Mouse (Mus musculus) limb, embryonic 12.5 days (tissue): ENCODE measurements around the gene Olfr764-ps1. TPM values are rescaled to one million over a fixed set of nuclear protein-coding genes. Genes with fewer than 3 reads are reported as not detected.
A peak's percentile ranks its signal among the peaks of the same experiment; 100 is the strongest.
"Not testable (repeated sequence)": the region's sequence is repeated elsewhere in the genome, so short reads cannot be mapped to it uniquely, and the experiment has no call there.

Source experiments
- ATAC-seq: fragments of 200-750 bp; cut with Nextera tagmentation; 2 replicates; pipeline ENCODE4 v1.8.0; 2017; ENCODE audit warnings: low read depth, moderate TSS enrichment; ENCODE audit not compliant: insufficient number of reproducible peaks, insufficient read depth, low FRiP score, low TSS enrichment
- H3K27ac ChIP-seq: fragments of 300-500 bp; sonication (generic); 2 replicates; pipeline ENCODE4 v1.5.1; 2016; ENCODE audit warnings: mild to moderate bottlenecking, moderate library complexity
- H3K27me3 ChIP-seq: fragments of 300-500 bp; sonication (generic); 2 replicates; pipeline ENCODE4 v1.6.1; 2016; ENCODE audit warnings: mild to moderate bottlenecking, moderate library complexity
- H3K36me3 ChIP-seq: fragments of 300-500 bp; sonication (generic); 2 replicates; pipeline ENCODE4 v1.6.1; 2016; ENCODE audit warnings: mild to moderate bottlenecking, moderate library complexity
- H3K4me1 ChIP-seq: fragments of 300-500 bp; sonication (generic); replicated peaks from 2 replicates; pipeline ENCODE4 v1.6.1; 2016
- H3K4me2 ChIP-seq: fragments of 300-500 bp; sonication (generic); 2 replicates; pipeline ENCODE4 v1.6.1; 2016; ENCODE audit warnings: mild to moderate bottlenecking, moderate library complexity
- H3K4me3 ChIP-seq: fragments of 300-500 bp; sonication (generic); replicated peaks from 2 replicates; pipeline ENCODE4 v1.5.1; 2016; ENCODE audit warnings: mild to moderate bottlenecking
- H3K9ac ChIP-seq: fragments of 300-500 bp; sonication (generic); replicated peaks from 2 replicates; pipeline ENCODE4 v1.6.1; 2016; ENCODE audit warnings: mild to moderate bottlenecking, moderate library complexity
- H3K9me3 ChIP-seq: fragments of 300-500 bp; sonication (generic); 2 replicates; pipeline ENCODE4 v1.6.1; 2016; ENCODE audit warnings: mild to moderate bottlenecking, moderate library complexity
- WGBS: fragments of 180-500 bp; shearing (Covaris S2); methylation state at CpG from one replicate; pipeline ENCODE4 v1.1.7; 2016; 5-methylcytosine and 5-hydroxymethylcytosine counted together
- polyA plus RNA-seq: library from polyadenylated mRNA; unstranded; fragments of >200 nt; fragmentation: Nextera tagmentation; extraction: Ambion mirVana; gene quantifications from 2 replicates; pipeline ENCODE4 v1.2.1, GENCODE M21; 2016

Olfr764-ps1 gene
- not detected in 2 replicates for polyA plus RNA-seq

DNA sequence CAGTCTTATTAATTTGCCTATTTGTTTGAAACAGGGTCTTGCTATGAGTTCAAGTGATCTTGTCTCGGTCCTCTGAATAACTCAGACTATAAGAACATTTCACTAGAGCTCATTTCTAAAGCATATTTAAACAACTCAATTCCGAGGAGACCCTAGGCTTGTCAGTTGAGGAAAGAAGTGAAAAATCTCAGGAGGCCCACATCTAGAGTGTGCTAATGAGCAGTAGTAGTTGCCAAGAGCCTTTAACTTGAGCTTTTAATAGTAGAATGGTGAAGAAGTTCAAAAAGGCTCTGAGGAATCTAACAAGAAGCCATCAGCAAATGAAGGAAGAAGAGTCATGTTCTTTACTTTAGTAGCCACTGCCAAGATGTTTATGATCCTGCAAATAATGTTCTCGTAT, at the start of gene Olfr764-ps1:
Gene Olfr764-ps1, minus strand, starts transcription at position 101 of the 400 bp plus-strand sequence.
- no peaks in the 10 kb centered on the region for H3K36me3 ChIP-seq
- H3K9ac ChIP-seq: no peak within 1 kb of the TSS
- no peak for ATAC-seq
- no peak within 1 kb of the TSS for H3K4me3 ChIP-seq
- H3K4me2 ChIP-seq: no peak within 1 kb of the TSS
- no peaks in the 10 kb centered on the region for H3K27me3 ChIP-seq
- H3K9me3 ChIP-seq: no peaks in the 10 kb centered on the region
- H3K27ac ChIP-seq: no peak within 1 kb of the TSS
- H3K4me1 ChIP-seq: no peaks in the 10 kb centered on the region
- WGBS: 77% methylated on average over 3 of the region's 3 CpGs

DNA sequence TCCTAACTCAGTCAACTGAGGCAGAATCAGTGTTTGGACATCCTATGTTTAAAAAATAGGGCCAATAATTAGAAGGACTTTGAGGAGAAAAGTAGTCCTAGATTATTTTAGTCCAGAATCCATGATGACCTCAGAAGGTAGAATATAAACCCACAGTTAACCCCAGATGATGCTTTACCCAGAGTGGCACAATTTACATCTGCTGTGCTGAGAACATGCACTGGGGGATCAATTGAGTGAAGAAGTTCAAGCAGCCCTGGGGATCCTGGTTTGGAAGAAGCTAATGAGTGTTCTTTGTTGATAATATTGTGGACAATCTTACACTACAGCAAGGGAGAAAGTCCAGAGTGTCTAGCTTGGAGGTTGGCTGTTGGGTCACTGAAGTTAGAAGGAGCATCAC, 43.1 kb upstream of the Olfr764-ps1 start, which contains the start of gene Olfr767:
Gene Olfr767, minus strand, starts transcription at position 101 of the 400 bp plus-strand sequence.
- ATAC-seq, H3K9ac ChIP-seq, H3K36me3 ChIP-seq, H3K4me3 ChIP-seq, H3K9me3 ChIP-seq, H3K4me1 ChIP-seq, H3K27me3 ChIP-seq, H3K27ac ChIP-seq, H3K4me2 ChIP-seq: not testable (repeated sequence)

DNA sequence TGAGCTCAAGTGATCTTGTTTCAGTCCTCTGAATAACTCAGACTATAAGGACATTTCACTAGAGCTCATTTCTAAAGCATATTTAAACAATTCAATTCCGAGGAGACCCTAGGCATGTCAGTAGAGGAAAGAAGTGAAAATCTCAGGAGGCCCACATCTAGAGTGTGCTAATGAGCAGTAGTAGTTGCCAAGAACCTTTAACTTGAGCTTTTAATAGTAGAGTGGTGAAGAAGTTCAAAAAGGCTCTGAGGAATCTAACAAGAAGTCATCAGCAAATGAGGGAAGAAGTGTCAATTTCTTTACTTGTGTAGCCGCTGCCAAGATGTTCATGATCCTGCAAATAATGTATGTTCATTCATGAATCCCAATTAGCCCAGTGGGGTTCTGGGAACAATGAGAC, 29.2 kb upstream of the Olfr764-ps1 start, which contains the start of gene Olfr766-ps1:
Gene Olfr766-ps1, minus strand, starts transcription at position 101 of the 400 bp plus-strand sequence.
- H3K36me3 ChIP-seq: no peaks in the 10 kb centered on the region
- no peak within 1 kb of the TSS for H3K4me2 ChIP-seq
- no peak for ATAC-seq
- H3K4me1 ChIP-seq: no peaks in the 10 kb centered on the region
- H3K4me3 ChIP-seq: no peak within 1 kb of the TSS
- H3K9ac ChIP-seq: no peak within 1 kb of the TSS
- no peak within 1 kb of the TSS for H3K27ac ChIP-seq
- WGBS: 82% methylated on average over 2 of the region's 2 CpGs
- no peaks in the 10 kb centered on the region for H3K27me3 ChIP-seq
- H3K9me3 ChIP-seq: no peaks in the 10 kb centered on the region

DNA sequence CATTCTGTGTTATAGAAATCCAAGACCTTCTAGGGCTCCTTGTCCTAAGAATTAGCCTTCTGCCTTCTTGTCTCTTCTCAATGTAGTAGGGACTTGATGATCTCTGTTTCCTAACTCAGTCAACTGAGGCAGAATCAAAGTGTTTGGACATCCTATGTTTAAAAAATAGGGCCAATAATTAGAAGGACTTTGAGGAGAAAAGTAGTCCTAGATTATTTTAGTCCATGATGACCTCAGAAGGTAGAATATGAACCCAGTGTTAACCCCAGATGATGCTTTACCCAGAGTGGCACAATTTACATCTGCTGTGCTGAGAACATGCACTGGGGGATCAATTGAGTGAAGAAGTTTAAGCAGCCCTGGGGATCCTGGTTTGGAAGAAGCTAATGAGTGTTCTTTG, 10.2 kb upstream of the Olfr764-ps1 start, which contains the start of gene Olfr765:
Gene Olfr765, minus strand, starts transcription at position 101 of the 400 bp plus-strand sequence.
- not testable (repeated sequence) for H3K4me1 ChIP-seq, H3K36me3 ChIP-seq, H3K4me2 ChIP-seq, H3K27me3 ChIP-seq, H3K9ac ChIP-seq, H3K4me3 ChIP-seq, ATAC-seq, H3K27ac ChIP-seq, H3K9me3 ChIP-seq

DNA sequence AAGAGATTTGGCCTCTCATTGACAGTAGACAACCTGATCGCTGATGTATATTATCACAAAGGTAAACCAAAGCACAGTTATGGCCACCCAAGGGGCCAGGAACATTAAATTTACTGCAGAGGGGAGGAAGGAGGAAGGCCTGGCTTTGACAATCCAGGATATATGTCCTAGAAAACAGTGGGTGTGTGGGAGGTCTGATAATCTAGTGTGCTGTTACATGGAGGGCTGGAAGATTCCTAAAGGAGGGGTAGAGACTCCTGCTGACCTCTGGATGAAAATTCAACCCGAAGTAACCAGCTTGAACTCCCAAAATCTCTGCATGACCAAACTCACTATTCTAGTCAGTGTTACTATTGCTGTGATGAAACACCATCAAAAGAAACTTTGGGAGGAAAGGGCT, 11.4 kb downstream of the Olfr764-ps1 start:
- no peak for ATAC-seq
- WGBS: 83% methylated on average over 2 of the region's 2 CpGs
- no peaks in the 10 kb centered on the region for H3K4me1 ChIP-seq
- H3K27ac ChIP-seq: no peak overlapping the region
- H3K4me3 ChIP-seq: no peak overlapping the region
- no peaks in the 10 kb centered on the region for H3K9me3 ChIP-seq
- H3K27me3 ChIP-seq: no peaks in the 10 kb centered on the region
- H3K4me2 ChIP-seq: no peak overlapping the region
- H3K9ac ChIP-seq: no peak overlapping the region
- H3K36me3 ChIP-seq: no peaks in the 10 kb centered on the region

DNA sequence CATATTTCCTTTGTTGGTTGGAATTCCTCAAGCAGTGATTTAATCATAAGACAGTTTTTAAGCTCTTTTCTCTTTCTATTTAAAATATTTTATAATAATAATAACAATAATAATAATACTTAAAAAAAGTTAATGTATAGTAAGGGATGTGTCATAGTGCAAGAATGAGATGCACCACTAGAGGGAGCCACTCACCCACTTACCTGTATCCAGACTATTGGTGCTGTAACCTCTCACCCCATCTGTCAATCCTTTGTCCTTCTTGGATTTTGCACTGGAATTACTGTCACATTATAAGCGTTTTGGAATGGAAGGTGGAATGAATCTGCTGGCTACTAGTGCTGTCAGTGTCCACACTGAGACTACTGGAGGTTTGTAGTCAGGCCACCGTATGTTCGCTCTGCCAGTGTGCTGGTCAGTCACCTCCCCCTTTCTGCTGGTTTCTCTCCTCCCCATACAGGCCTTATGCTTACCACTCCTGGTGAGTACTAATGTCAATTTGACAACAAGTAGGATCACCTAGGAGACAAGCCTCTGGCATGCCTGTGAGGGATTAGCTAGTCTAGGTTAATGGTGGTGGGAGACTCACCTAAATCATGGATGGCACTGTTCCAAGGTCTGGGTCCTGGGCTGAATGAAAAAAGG, 13.6 kb downstream of the Olfr764-ps1 start:
- 62% methylated on average over 3 of the region's 3 CpGs for WGBS
- no peak; the same call in 1 of the 2 replicates for ATAC-seq
- no peak overlapping the region for H3K4me2 ChIP-seq
- no peak overlapping the region for H3K27ac ChIP-seq
- H3K9ac ChIP-seq: no peak overlapping the region
- no peak overlapping the region for H3K4me3 ChIP-seq
- H3K4me1 ChIP-seq: no peaks in the 10 kb centered on the region
- no peaks in the 10 kb centered on the region for H3K36me3 ChIP-seq
- no peaks in the 10 kb centered on the region for H3K9me3 ChIP-seq
- no peaks in the 10 kb centered on the region for H3K27me3 ChIP-seq

DNA sequence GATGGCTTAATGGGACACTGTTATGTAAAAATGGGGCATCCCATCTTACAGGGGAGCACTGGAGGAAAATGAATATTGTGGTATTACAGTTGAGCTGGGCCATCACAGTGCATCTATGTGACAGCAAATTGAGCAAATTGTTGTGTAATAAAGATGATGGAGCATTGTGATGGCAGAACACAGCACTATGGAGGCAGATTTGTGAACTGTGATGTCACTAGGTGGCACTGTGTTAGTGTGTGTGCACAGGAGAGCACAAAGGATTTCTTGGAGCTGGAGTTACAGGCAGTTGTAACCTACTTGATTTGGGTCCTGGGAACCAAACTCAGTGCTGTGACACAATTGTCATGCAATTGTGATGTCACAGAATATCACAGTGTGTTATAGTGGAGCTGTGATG, 16.4 kb downstream of the Olfr764-ps1 start:
- H3K36me3 ChIP-seq: no peaks in the 10 kb centered on the region
- H3K9me3 ChIP-seq: no peaks in the 10 kb centered on the region
- no peak overlapping the region for H3K4me3 ChIP-seq
- ATAC-seq: no peak
- no peaks in the 10 kb centered on the region for H3K27me3 ChIP-seq
- no peak overlapping the region for H3K4me2 ChIP-seq
- no peaks in the 10 kb centered on the region for H3K4me1 ChIP-seq
- H3K9ac ChIP-seq: no peak overlapping the region
- H3K27ac ChIP-seq: no peak overlapping the region

DNA sequence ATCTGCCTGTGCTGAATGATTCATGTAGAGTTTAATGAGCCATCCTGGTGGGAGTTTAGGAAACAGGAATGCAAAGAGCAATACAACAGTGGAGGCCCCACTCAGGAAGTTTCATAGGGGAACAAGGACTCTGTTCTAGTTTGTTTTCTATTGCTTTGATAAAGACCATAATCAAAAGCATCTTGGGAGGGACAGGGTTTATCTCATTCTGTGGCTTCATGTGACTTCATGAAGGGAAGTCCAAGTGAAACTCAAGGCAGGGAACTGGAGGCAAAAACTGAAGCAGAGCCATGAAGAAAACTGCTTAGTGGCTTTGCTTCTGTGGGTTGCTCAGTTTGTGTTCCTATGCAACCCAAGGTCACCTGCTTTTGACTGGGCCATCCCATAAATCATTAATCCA, 25.2 kb downstream of the Olfr764-ps1 start:
- ATAC-seq: no peak
- Histone ChIP-seq H3K9ac (no peak overlapping the region), H3K36me3 (no peaks in the 10 kb centered on the region)

DNA sequence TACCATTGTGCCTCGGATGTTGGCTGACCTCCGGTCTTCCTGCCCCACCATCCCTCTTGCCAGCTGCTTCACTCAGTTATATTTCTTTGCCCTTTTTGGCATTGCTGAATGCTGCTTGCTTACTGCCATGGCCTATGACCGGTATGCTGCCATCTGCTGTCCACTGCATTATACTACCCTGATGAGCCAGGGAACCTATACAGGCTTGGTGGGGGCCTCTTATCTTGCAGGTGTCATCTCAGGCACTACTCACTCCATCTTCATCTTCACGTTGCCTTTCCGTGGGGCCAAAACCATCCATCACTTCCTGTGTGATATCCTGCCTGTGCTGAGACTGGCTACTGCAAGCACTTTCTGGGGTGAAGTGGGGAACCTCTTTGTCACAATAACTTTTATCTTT, 28.2 kb downstream of the Olfr764-ps1 start:
- not testable (repeated sequence) for H3K4me1 ChIP-seq, H3K4me3 ChIP-seq, H3K4me2 ChIP-seq, H3K27me3 ChIP-seq, H3K36me3 ChIP-seq, H3K9ac ChIP-seq, H3K9me3 ChIP-seq, H3K27ac ChIP-seq
- 76% methylated on average over 2 of the region's 5 CpGs for WGBS
- ATAC-seq: 0 out of 2 replicates have a peak, but pooled peaks have one; percentile 37

More for the DNA sequence above, 25.2 kb downstream of the Olfr764-ps1 start:
- Histone ChIP-seq H3K4me3 (no peak overlapping the region), H3K27ac (no peak overlapping the region), H3K27me3 (no peaks in the 10 kb centered on the region), H3K9me3 (no peaks in the 10 kb centered on the region), H3K4me2 (no peak overlapping the region), H3K4me1 (no peaks in the 10 kb centered on the region)

DNA sequence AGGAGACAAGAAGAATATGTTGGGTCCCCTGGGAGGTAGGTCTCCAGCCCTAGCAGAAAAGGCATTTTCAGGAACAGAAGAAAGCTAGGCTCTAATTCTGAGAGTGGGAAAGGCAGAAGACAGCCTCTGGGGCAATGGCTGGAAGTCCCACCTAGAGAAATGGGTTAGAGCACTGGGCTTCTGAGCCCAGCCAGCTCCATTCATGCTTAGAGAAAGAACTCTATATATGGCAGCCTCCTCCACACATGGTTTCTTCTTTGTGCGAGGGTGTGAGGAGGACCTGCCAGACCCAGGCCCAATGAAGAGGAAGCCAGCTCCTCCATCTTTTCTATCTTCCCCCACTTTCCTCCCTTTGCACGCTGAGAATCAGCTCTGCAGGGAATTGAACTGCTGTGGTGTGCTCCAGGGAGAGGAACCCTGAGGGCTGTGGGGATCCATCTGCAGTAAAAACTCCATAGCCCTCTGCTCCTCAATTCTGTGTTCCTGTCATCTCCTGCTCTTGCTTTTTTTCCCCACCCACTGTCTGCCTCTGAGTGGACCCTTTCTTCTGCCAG, 29.3 kb downstream of the Olfr764-ps1 start, which contains the start of gene Olfr763:
Gene Olfr763, plus strand, starts transcription at position 504 of the 554 bp plus-strand sequence.
- H3K4me2 ChIP-seq: no peak within 1 kb of the TSS
- H3K9me3 ChIP-seq: peaks cover 6% of the 10 kb centered on the region; the same call in 1 of the 2 replicates
- H3K4me3 ChIP-seq: no peak within 1 kb of the TSS
- 71% methylated on average over 2 of the region's 2 CpGs for WGBS
- no peaks in the 10 kb centered on the region for H3K27me3 ChIP-seq
- H3K9ac ChIP-seq: no peak within 1 kb of the TSS
- H3K4me1 ChIP-seq: no peaks in the 10 kb centered on the region
- H3K36me3 ChIP-seq: no peaks in the 10 kb centered on the region
- ATAC-seq: no peak
- no peak within 1 kb of the TSS for H3K27ac ChIP-seq

DNA sequence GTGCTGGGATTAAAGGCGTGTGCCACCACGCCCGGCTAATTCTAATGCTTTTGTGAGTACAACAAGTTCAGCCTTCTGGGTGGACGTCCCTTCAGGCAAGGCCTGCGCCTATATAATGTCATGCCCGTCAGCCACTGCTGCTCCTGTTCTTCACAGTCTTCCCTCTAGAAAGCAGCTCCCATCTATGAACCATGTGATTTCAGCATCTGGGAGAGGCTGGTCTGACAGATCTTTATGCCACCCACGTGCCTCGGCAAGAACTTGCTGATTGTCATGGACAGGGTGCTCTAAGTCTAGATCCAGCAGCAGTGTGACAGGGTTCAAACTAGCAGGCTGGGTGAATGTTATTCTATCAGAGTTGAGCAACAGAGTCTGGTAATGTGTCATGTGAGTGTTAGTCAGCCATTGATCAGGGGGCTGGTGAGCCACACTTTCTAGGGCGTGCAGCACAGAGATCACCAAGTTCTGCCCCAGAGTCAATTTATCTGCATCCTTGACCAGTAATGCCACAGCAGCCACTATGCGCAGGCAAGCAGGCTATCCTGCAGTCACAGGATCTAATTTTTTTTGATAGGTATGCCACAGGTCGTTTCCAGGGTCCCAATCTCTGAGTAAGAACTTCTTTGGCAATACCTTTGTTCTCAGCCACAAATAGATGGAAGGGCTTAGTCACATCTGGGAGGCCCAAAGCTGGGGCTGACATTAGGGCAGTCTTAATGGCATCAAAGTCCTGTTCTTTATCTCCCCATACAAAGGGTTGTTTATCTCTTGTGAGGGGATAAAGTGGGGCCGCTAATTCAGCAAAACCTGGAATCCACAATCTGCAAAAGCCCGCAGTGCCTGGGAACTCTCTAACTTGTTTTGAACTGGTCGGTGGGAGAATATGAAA, 35.4 kb downstream of the Olfr764-ps1 start:
- no peak for ATAC-seq
- H3K9ac ChIP-seq: no peak overlapping the region
- H3K9me3 ChIP-seq: peaks cover 6% of the 10 kb centered on the region; the same call in 1 of the 2 replicates
- no peaks in the 10 kb centered on the region for H3K4me1 ChIP-seq
- no peaks in the 10 kb centered on the region for H3K36me3 ChIP-seq
- 82% methylated on average over 14 of the region's 14 CpGs for WGBS
- no peak overlapping the region for H3K4me2 ChIP-seq
- H3K27ac ChIP-seq: no peak overlapping the region
- no peak overlapping the region for H3K4me3 ChIP-seq
- H3K27me3 ChIP-seq: no peaks in the 10 kb centered on the region
